8 mouse cellular contexts compared by ENCODE assay signal in genomic region chr12:105476453-105476852, GRCm38 (mm10). TPM values are rescaled to one million over a fixed set of nuclear protein-coding genes. Genes with fewer than 3 reads are reported as not detected.
DNase-seq lines count a peak whose midpoint lies in the region; ATAC-seq and TF ChIP-seq lines count a peak whose summit lies in the region.

No protein-coding gene starts in this region.

- H3K36me3 ChIP-seq in CH12.LX (replicated peaks in 1 of 2; ENCODE audit: control insufficient read depth in 1 of 2, insufficient read depth in 1 of 2, low read length in 1 of 2), result no peaks in the 10 kb centered on the region
- H3K36me3 ChIP-seq in lung, postnatal 0 days (ENCODE audit: insufficient read depth, low read length), result no peaks in the 10 kb centered on the region

- 0 out of 2 replicates have a peak overlapping the region, but pooled peaks have one; percentile 44 for H3K4me2 ChIP-seq in CH12.LX (ENCODE audit: insufficient read depth, low read depth, poor library complexity, severe bottlenecking)
- no peak overlapping the region for H3K4me2 ChIP-seq in lung, postnatal 0 days (replicated peaks; ENCODE audit: low read depth, low read length)

- in situ Hi-C loops in CH12.LX (cut with MboI; ENCODE audit: low pct_ligation_motif_present, low pct_unique_long_range_greater_than_20kb, low sequenced_read_pairs), result no loop called here

- H3K27me3 ChIP-seq in CH12.LX (replicated peaks), result no peaks in the 10 kb centered on the region
- H3K27me3 ChIP-seq in lung, postnatal 0 days (replicated peaks; ENCODE audit: insufficient read depth, low read length), result no peaks in the 10 kb centered on the region

- TF ChIP-seq POLR2A in CH12.LX (IDR thresholded peaks at IDR 0.05; ENCODE audit: low read depth, low read length), result no peak

- no peak for TF ChIP-seq EP300 in CH12.LX (IDR thresholded peaks at IDR 0.05; ENCODE audit: low read length)
- no peak for TF ChIP-seq EP300 in lung, postnatal 0 days (IDR thresholded peaks at IDR 0.05)

- TF ChIP-seq CTCF in CH12.LX (conservative IDR thresholded peaks at IDR 0.05 in 1 of 2, IDR thresholded peaks at IDR 0.05 in 1 of 2; ENCODE audit: low read depth in 2 of 2, low read length in 2 of 2), result peak; percentile 46 to 100
- peak; percentile 86 for TF ChIP-seq CTCF in lung, postnatal 0 days (IDR thresholded peaks at IDR 0.05)

- no peak for TF ChIP-seq RAD21 in CH12.LX (IDR thresholded peaks at IDR 0.05; ENCODE audit: low read depth, low read length)

- H3K79me2 ChIP-seq in CH12.LX (replicated peaks; ENCODE audit: control insufficient read depth, extremely low read depth, insufficient read depth, poor library complexity, severe bottlenecking), result no peaks in the 10 kb centered on the region

- H3K4me1 ChIP-seq in CH12.LX (ENCODE audit: control insufficient read depth in 1 of 2, insufficient read depth in 2 of 2), result peaks cover 0 to 34% of the 10 kb centered on the region in 2 experiments; a peak in 2 of 4 replicates
- H3K4me1 ChIP-seq in lung, postnatal 0 days (ENCODE audit: insufficient read depth, low read depth, low read length), result no peaks in the 10 kb centered on the region

- DNase-seq in CH12.LX (ENCODE audit: extremely low read depth), result peak; percentile 88
- peak; percentile 70 for DNase-seq in R1 (ENCODE audit: low read depth, low spot score)
- DNase-seq in gastrocnemius, postnatal 14 days, result peak; percentile 24
- DNase-seq in kidney, postnatal 14 days, result peak; percentile 60
- DNase-seq in lung, postnatal 0 days (ENCODE audit: low spot score), result peak; percentile 51
- peak; percentile 84 for DNase-seq in retina, embryonic 14.5 days (ENCODE audit: low spot score)
- DNase-seq in T-cell, adult 2 months (ENCODE audit: low spot score), result no peak

- H3K9ac ChIP-seq in CH12.LX (ENCODE audit: insufficient read depth, low read depth), result no peak overlapping the region
- H3K9ac ChIP-seq in lung, postnatal 0 days (replicated peaks; ENCODE audit: low read depth), result no peak overlapping the region

- peak overlapping the region; percentile 1 to 49 (median 42) for H3K4me3 ChIP-seq in CH12.LX (replicated peaks in 1 of 3; ENCODE audit: low read depth in 2 of 3, low read length in 2 of 3, poor library complexity in 1 of 3)
- H3K4me3 ChIP-seq in lung, postnatal 0 days (ENCODE audit: low read depth, low read length), result no peak overlapping the region

- dilution Hi-C loops in CH12.LX (cut with MboI; ENCODE audit: extremely low pct_ligation_motif_present, extremely low pct_unique_long_range_greater_than_20kb, low sequenced_read_pairs), result no loop called here

- peak; percentile 95 for ATAC-seq in common myeloid progenitor, adult 5-6 weeks (replicated peaks; ENCODE audit: low read depth, poor library complexity, severe bottlenecking)
- no peak for ATAC-seq in lung, postnatal 0 days

- intact Hi-C loops in gastrocnemius, postnatal 14 days (cut with DNase I; ENCODE audit: low total_unique reads), result no loop called here

- 0 out of 2 replicates have a peak overlapping the region, but pooled peaks have one; percentile 16 for H3K27ac ChIP-seq in CH12.LX (ENCODE audit: insufficient read depth, low read depth)
- no peak overlapping the region for H3K27ac ChIP-seq in lung, postnatal 0 days (ENCODE audit: low read length)

- H3K9me3 ChIP-seq in CH12.LX (replicated peaks; ENCODE audit: low read length), result no peaks in the 10 kb centered on the region
- no peaks in the 10 kb centered on the region for H3K9me3 ChIP-seq in lung, postnatal 0 days (ENCODE audit: low read length)

- 50% methylated on average over 9 of the region's 9 CpGs for WGBS in lung, postnatal 0 days

TF ChIP-seq in CH12.LX, 34 proteins besides CTCF, POLR2A, EP300 and RAD21:
- TF ChIP-seq MXI1 (IDR thresholded peaks at IDR 0.05; ENCODE audit: low read depth, low read length) (no peak), MAX (IDR thresholded peaks at IDR 0.05; ENCODE audit: low read length) (peak; percentile 28; the same call in 1 of the 2 replicates), NRF1 (IDR thresholded peaks at IDR 0.05; ENCODE audit: low read depth, low read length) (peak; percentile 78), JUN (IDR thresholded peaks at IDR 0.05; ENCODE audit: insufficient read depth, low read depth, low read length) (no peak), TBP (conservative IDR thresholded peaks at IDR 0.05; ENCODE audit: low read depth, low read length) (no peak)

RNA-seq across cellular contexts. Expression of gene D430019H16Rik, which starts 22.8 kb away (rescaled TPM):
- total RNA-seq in CH12.LX (2012; rRNA removed) (0.34 and 0.42 TPM in 2 replicates), CH12.LX (2014; rRNA removed) (0.81 and 0.91 TPM in 2 replicates)
- polyA plus RNA-seq in CH12.LX (2012; ENCODE audit: insufficient read length, low read depth), result 0.94 and 0.96 TPM in 2 replicates
- total RNA-seq in common myeloid progenitor, adult 5-6 weeks (2017), result not detected in 2 replicates
- 1 to 10 TPM; 1.1 to 1.6 TPM for total RNA-seq in gastrocnemius, postnatal 14 days (2021)
- polyA plus RNA-seq in lung, postnatal 0 days (2015; fragmentation: Nextera tagmentation; extraction: Ambion mirVana), result 0.54 and 0.67 TPM in 2 replicates
